Mouse (Mus musculus) urinary bladder, postnatal 36 days (tissue): ENCODE measurements around the gene Vgf.
A peak's percentile ranks its signal among the peaks of the same experiment; 100 is the strongest.

Experiments
- DNase-seq, 2 experiments: peaks; one replicate each; pipeline ENCODE4 v3.0.0; 2022; ENCODE audit warnings: low spot score in 2 of 2, mixed read lengths in 1 of 2

Vgf gene

GRCm38 (mm10) chr5:137026092-137026491, at the start of gene Vgf:
Gene Vgf, plus strand, starts transcription at chr5:137026392.
- DNase-seq, result no peak

GRCm38 (mm10) chr5:136977769-136978168, 48.4 kb upstream of the Vgf start:
- DNase-seq, result no peak

GRCm38 (mm10) chr5:136979762-136980161, 46.4 kb upstream of the Vgf start:
- no peak for DNase-seq

- DNase-seq, result no peak
These were observed 45.2 kb upstream of the Vgf start for GRCm38 (mm10) chr5:136980974-136981373.

GRCm38 (mm10) chr5:136982338-136982930, 43.8 kb upstream of the Vgf start:
- DNase-seq, result peak in 1 of 2 experiments; percentile 23

GRCm38 (mm10) chr5:136984828-136985227, 41.4 kb upstream of the Vgf start:
- no peak for DNase-seq

GRCm38 (mm10) chr5:136986695-136987137, 39.5 kb upstream of the Vgf start, which contains the start of gene Plod3:
Gene Plod3, plus strand, starts transcription at chr5:136987019.
- DNase-seq, result peak; percentile 90 to 94

- peak; percentile 76 to 79 for DNase-seq
These were observed 38.9 kb upstream of the Vgf start for GRCm38 (mm10) chr5:136987138-136987933.

- no peak for DNase-seq
These were observed 38.3 kb upstream of the Vgf start, which contains the start of gene Znhit1 for GRCm38 (mm10) chr5:136987934-136988271. Gene Znhit1, minus strand, starts transcription at chr5:136988021.

GRCm38 (mm10) chr5:136988420-136988819, 37.8 kb upstream of the Vgf start:
- DNase-seq, result peak in 1 of 2 experiments; percentile 36

- no peak for DNase-seq
These were observed 36.4 kb upstream of the Vgf start for GRCm38 (mm10) chr5:136989801-136990200.

GRCm38 (mm10) chr5:136999449-136999848, 26.7 kb upstream of the Vgf start:
- no peak for DNase-seq

GRCm38 (mm10) chr5:137000612-137001011, 25.6 kb upstream of the Vgf start:
- no peak for DNase-seq

GRCm38 (mm10) chr5:137007276-137007675, 18.9 kb upstream of the Vgf start:
- no peak for DNase-seq

GRCm38 (mm10) chr5:137009988-137010387, 16.2 kb upstream of the Vgf start:
- peak in 1 of 2 experiments; percentile 39 for DNase-seq

GRCm38 (mm10) chr5:137012401-137012950, 13.7 kb upstream of the Vgf start:
- no peak for DNase-seq

- no peak for DNase-seq
These were observed 10.3 kb upstream of the Vgf start for GRCm38 (mm10) chr5:137015913-137016312.

- no peak for DNase-seq
These were observed 1.9 kb upstream of the Vgf start for GRCm38 (mm10) chr5:137024318-137024717.

- DNase-seq, result peak; percentile 63 to 69
These were observed 1.1 kb upstream of the Vgf start for GRCm38 (mm10) chr5:137025132-137025531.

- DNase-seq, result no peak
These were observed 2.5 kb downstream of the Vgf start for GRCm38 (mm10) chr5:137028561-137029272.

GRCm38 (mm10) chr5:137029273-137029585, 3.0 kb downstream of the Vgf start:
- no peak for DNase-seq
